Mouse (Mus musculus): ENCODE data around the gene Mief2.

The Mief2 gene

GRCm38 (mm10) chr11:60776829-60777740 lies 48.9 kb downstream of the Mief2 start, which contains the start of the genes Top3a and Smcr8:
Gene Top3a, minus strand, starts transcription at chr11:60777365.
Gene Smcr8, plus strand, starts transcription at chr11:60777524.
- DNase-seq (ENCODE audit: low read depth, low spot score) = peak; percentile 95

GRCm38 (mm10) chr11:60777801-60778370 lies 49.7 kb downstream of the Mief2 start:
- DNase-seq (ENCODE audit: low read depth, low spot score) = no peak

GRCm38 (mm10) chr11:60779673-60780189 lies 51.5 kb downstream of the Mief2 start:
- DNase-seq (ENCODE audit: low read depth, low spot score) = no peak
